Mouse (Mus musculus): Measurements from ENCODE around the gene Fbxw8. TPM values are rescaled to one million over a fixed set of nuclear protein-coding genes. Genes with fewer than 3 reads are reported as not detected.

The Fbxw8 gene
- total RNA-seq (2023) = 7.1 TPM

DNA sequence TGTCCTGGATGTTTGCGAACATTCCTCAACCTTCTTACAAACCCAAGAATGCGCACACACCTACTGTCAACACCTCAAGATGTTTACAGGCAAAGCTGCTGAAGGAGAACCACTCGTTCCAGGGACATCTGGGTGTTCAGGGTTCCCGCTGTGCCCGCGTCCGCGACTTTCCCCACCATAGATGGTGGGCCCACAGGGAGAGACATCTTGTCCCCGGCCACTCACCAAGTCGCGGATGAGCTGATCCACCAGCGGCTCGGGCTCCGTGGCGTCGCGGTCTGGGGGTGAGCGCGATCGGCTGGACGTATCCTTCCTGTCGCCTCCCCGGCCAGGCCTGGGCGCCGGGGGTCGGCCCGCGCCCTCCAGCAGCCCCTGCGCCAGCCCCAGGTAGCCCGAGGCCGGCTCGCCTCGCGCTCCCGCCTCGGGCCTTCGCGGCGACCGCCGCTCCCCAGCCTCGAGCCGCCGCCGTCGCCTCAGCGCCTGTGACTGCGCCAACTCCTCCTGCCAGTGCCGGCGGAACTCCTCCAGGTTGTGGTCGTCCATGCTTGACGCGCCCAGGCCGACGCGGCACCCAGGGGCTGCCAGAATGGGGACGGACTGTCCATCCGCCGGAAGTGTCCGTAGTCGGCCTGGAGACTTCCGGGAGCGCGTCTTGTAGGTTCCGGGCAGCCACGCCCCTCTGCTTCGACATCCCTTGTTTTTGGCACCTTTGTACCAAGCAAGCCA lies at the start of gene Fbxw8:
Gene Fbxw8 (minus strand): TSS at position 626 of the 726 bp plus-strand sequence.

DNA sequence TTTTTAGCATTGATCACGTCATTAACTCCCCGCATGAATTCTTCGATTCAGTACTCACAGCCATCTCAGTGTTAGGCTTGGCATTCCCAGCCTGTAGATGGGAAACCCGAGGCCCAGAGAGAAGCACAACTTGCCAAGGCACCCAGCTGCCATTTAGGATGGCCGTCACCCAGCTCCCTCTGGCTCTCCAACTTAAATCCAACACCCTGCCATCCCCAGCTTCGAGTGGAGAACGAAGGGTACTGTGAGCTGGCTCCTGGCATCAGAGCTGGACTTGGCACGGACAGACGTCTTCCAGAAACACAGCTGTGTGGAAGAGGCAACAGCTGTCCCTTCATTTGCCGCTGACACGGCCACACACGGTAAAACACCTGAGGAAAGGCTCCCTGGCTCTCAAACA lies 9.3 kb upstream of the Fbxw8 start, which contains the start of gene Hrk:
Gene Hrk (plus strand): TSS at position 68 of the 400 bp plus-strand sequence.

DNA sequence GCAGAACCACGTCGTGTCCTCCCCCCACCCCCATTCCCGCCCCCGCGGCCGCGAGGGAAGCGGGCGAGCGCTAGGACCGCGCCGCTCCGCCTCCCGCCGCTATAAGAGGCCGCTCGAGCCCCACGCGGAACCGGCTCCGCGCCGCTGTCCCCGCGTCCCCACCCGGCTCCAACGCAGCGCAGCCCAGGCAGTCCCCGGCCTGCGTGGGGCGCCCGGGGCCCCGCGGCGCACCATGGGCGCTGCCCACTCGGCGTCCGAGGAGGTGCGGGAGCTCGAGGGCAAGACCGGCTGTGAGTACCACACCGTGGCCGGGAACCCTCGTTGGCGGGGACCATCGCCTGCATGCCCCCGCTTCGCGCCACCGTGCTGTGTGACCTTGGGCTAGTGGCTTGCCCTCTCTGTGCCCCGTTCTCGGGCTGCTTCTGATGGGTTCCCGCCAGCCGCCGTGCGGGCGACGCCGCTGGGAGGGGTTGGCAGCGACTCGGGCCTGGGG lies 127.5 kb downstream of the Fbxw8 start, which contains the start of gene Tesc:
Gene Tesc (plus strand): TSS at position 46 of the 493 bp plus-strand sequence.

Other genes starting within 250 kb of the Fbxw8 start
- gene Fbxo21, start 178.7 kb downstream of the Fbxw8 start, total RNA-seq (2023) = 21.7 TPM
- gene Tesc, start 127.7 kb downstream of the Fbxw8 start, total RNA-seq (2023) = 11.6 TPM
- gene Hrk, start 9.2 kb upstream of the Fbxw8 start, total RNA-seq (2023) = not detected
- 1.4 TPM for gene Rnft2, start 89.7 kb upstream of the Fbxw8 start, total RNA-seq (2023)
- 8.4 TPM for gene 2410131K14Rik, start 89.8 kb upstream of the Fbxw8 start, total RNA-seq (2023)